Mouse (Mus musculus): ENCODE results near the gene Olfr156.
"Not testable (repeated sequence)": the region's sequence is repeated elsewhere in the genome, so short reads cannot be mapped to it uniquely, and the experiment has no call there.

Gene Olfr156

DNA sequence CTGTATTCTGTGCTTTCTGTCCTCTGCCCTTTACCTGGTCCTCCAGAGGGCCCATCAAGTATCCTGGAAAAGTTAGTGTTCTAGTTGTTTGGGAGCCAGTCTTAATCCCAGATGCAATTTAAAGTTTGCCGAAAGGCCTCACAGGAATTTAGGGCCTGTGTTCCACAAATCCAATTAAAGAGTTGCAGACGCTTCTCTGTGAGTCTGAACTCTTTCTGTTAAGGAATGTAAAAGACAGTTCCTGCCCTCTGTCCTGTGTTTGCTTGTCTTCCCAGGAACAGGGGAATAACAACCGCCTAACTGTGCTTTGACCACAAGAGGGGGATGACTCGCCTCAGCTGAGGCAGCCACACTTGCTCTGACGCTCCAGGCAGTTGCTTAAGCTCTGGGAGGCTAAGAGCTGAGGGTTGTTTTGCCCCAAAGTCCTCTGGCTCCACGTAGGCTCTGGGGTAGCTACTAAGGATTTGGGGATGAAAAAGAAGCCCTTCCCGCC lies at the start of gene Olfr156:
Olfr156 (minus strand) TSS at position 51 of the 493 bp plus-strand sequence.
- DNase-seq, result no peak

DNA sequence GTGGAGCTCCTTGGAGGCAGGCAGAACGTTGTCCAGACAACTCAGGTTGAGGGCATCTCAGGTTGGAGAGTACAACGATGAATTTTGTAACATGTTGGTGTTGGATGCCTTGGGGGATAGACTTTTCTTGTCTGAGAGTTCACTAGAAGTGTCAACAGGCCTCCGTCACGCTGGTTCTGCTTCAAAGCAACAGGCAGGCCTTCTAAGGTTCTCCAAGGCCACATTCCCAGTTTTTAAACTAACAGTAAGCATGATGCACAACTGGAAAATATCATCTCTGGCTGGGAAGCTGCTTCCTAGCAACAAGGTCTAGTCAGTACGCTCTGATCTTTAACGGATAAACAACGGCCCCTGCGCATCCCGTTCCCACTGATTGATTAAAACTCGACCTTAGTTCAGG lies 46.1 kb upstream of the Olfr156 start:
- DNase-seq, result no peak

DNA sequence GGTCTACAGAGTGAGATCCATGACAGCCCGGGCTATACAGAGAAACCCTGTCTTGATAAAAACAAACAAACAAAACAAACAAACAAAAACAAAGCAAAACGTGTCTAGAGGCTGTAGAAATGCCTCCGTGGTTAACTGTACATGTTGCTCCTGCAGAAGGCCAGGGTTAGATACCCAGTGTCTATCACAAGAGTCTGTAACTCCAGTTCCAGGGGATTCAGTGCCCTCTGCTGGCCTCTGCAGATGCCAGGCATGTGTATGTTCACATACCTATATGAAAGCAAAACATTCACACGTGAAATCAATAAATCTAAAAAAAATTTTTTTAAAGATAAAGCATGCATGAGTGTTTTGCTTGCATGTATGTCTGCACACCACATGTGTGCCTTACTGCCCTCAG lies 39.6 kb upstream of the Olfr156 start:
- no peak for DNase-seq

DNA sequence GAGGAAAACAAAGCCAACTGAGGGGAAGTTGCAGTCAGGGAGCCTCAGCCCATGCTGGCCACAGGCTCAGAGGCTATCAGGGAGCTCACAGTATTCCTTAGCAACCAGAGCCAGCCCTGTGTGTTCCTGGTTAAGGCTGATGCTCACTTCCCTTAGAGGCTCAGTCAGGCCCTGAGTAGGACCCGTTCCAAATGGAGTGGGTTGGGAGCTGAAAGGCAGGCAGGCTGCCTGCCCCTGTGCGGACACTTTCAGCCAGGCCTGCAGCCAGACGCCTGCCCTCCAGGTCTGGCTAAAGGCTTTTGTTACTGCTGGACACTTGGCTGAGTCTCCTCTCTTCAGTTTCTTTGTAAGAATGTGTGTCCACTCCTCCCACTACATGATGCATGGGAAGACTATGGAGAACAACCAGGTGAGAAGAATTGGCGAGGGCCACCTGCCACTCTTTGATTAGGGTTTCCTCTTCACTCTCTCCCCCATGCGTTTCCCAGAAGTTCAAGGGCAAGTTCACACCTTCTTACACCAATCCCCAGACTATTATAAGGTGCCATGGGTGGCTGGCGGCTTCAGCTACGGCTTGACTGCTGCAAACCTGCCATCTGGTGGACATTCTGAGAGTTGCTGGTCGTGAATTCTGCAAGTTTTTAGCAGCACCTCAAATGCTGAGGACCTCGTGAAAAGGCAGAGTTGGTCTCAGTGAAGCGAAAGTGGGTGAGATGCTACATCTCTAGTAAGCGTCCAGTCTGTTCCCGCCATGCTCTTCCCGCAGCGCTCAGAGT lies 37.2 kb upstream of the Olfr156 start:
- peak; percentile 35 for DNase-seq

DNA sequence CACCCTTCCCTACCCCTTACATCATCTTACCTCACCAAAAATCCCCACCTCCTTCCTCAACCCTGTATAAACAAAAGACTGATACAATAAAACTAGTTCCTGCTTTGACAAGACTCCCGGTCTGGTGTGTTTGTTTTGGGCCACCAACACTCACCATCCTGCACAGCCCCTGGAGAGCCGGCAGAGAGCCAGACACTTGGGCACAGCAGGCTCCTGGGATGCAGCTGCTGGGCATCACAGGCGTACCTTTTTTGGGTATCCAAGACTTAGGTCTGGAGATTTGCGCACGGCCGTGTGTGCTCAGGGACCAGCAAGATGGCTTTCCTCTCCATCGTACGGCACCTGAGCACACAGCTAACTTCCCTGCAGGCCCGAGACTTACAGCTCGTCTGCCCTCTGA lies 36.2 kb upstream of the Olfr156 start:
- no peak for DNase-seq

GRCm38 (mm10) chr4:43854101-43854500 lies 30.4 kb upstream of the Olfr156 start:
- no peak for DNase-seq

- DNase-seq, result no peak
These were observed 27.6 kb upstream of the Olfr156 start, which contains the start of gene Olfr155 for GRCm38 (mm10) chr4:43851265-43851664. Olfr155 (plus strand) TSS chr4:43851565.

DNA sequence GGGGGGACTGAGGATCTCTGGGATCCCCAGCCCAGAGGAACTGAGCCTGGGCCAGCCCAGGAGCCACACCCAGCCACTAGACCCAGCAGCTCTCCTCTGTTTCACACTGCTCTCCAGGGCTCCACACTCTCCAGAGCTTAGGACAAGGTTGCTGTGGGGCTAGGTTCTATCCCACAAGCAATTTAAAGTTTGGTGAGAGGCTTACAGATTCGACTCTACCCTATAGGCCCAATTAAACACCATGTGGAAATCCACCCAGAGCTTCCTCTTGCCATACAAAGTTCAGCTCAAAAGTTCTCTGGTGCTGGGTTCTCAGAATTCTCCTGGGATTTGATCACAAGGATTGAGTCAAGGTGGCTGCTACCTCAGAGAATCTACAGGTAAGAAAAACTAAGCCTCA lies 16.4 kb upstream of the Olfr156 start, which contains the start of gene Olfr157:
Olfr157 (minus strand) TSS at position 101 of the 400 bp plus-strand sequence.
- no peak for DNase-seq

DNA sequence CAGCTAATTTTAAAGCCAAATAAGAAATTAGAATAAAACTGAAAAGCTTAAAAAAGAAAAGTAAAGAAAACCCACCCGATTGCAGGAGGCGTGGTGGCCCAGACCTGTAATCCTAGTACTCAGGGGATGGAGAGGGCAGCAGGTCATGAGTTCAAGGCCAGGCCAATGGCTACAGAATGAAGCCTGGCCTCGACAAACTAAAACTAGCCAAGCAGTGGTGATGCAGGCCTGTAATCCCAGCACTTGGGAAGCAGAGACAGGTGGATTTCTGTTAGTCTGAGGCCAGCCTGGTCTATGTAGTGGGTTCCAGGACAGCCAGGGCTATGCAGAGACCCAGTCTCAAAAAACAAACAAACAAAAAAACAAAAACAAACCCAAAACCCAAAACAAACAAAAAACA lies 14.6 kb upstream of the Olfr156 start:
- DNase-seq, result no peak

- no peak for DNase-seq
These were observed 11.1 kb upstream of the Olfr156 start for GRCm38 (mm10) chr4:43834749-43835148.

- no peak for DNase-seq
These were observed 10.1 kb upstream of the Olfr156 start for GRCm38 (mm10) chr4:43833752-43834151.

- no peak for DNase-seq
These were observed 8.3 kb upstream of the Olfr156 start for GRCm38 (mm10) chr4:43832031-43832430.

GRCm38 (mm10) chr4:43828806-43829205 lies 5.1 kb upstream of the Olfr156 start:
- DNase-seq, result no peak

GRCm38 (mm10) chr4:43822896-43823550 lies 672 bp downstream of the Olfr156 start:
- DNase-seq, result no peak

- DNase-seq, result no peak
These were observed 24.8 kb downstream of the Olfr156 start for GRCm38 (mm10) chr4:43798936-43799335.

- DNase-seq, result not testable (repeated sequence)
These were observed 27.9 kb downstream of the Olfr156 start for GRCm38 (mm10) chr4:43795844-43796243.

DNA sequence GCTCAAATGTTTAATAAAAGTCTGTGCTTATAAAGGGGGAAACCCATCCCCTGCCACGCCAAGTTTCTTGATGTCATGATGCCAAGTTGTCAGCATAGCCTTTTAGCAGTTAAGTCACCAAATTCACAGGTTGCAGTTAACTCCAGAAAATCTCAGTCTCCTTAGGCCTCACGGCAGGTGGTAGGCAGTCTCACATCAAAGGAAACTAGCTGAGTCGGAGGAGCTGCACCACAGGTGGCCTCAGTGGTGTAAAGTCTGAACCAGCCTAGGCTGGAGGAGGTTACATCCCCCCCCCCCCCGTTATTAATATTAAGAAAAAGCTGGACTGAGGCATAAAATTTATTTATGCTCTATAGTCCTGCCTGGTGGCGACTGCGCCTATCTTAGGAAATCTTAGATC lies 28.4 kb downstream of the Olfr156 start:
- no peak for DNase-seq

DNA sequence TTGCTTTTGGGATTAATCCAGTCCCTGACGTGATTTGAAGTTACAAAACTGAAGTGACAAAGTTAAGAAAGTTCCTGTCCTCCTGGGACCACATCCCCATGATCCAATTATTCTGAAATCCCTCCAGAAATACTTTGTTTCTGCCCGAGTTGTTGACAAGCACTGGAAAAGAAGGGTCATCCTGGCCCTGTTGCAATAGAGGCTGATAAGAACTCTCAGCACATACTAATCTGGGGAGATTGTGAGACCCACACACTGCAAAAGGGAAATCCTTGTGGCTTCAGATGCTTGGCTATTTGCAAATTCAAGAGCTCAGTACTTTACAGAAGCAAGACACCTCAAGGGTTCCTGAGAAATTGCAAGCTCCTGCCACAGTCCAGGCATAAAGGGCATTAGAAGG lies 51.4 kb downstream of the Olfr156 start:
- DNase-seq, result no peak

DNA sequence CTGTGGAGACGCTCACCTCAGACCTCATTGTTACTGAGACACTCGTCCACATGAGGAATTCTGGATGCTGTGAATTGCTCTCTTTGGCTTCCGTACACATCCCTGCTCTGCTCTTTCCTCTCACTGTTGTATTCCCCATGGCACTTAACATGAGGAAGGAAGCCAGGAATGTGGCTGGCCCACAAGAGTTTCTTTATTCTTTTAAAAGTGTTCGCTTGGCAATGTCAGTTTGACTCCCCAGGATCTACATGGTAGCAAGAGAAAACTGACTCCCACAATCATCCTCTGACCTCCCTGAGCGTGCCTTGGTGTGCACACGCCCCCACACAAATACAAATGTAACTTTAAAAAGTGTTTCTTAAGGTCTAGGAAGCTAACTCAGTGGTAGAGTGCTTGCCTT lies 52.1 kb downstream of the Olfr156 start:
- DNase-seq, result no peak

- no peak for DNase-seq
These were observed 52.8 kb downstream of the Olfr156 start, which contains the start of gene Olfr159 for GRCm38 (mm10) chr4:43770909-43771308. Olfr159 (minus strand) TSS chr4:43771009.

Data from layer of hippocampus, adult 9-11 months (tissue).